Mouse (Mus musculus): ENCODE measurements at regions not wholly inside any gene's neighbourhood (a gene's known extent, or its start where the extent isn't known, plus 50 kb on each side); places are given as distances from the start of the nearest gene placed in this dataset.

GRCm38 (mm10) chr6:35378851-35379250, 52.9 kb upstream of the Fam180a start:
- 0 out of 2 replicates have a peak, but pooled peaks cover 3% of the 10 kb centered on the region for H3K27me3 ChIP-seq
- H3K9me3 ChIP-seq, result no peaks in the 10 kb centered on the region
- ATAC-seq (ENCODE audit: low FRiP score), result no peak
- H3K4me2 ChIP-seq, result no peak overlapping the region
- H3K36me3 ChIP-seq (replicated peaks), result no peaks in the 10 kb centered on the region
- no peak overlapping the region for H3K9ac ChIP-seq
- H3K27ac ChIP-seq, result no peak overlapping the region
- WGBS, result 96% methylated on average over 6 of the region's 6 CpGs
- no peak overlapping the region for H3K4me3 ChIP-seq (replicated peaks)
- peaks cover 3% of the 10 kb centered on the region; the same call in 1 of the 2 replicates for H3K4me1 ChIP-seq

- H3K4me2 ChIP-seq, result no peak overlapping the region
- ATAC-seq (ENCODE audit: low FRiP score), result no peak
- H3K27ac ChIP-seq, result no peak overlapping the region
- H3K9ac ChIP-seq, result no peak overlapping the region
- peaks cover 3% of the 10 kb centered on the region; the same call in 1 of the 2 replicates for H3K4me1 ChIP-seq
- no peaks in the 10 kb centered on the region for H3K9me3 ChIP-seq
- H3K36me3 ChIP-seq (replicated peaks), result no peaks in the 10 kb centered on the region
- WGBS, result 91% methylated on average over 3 of the region's 3 CpGs
- 0 out of 2 replicates have a peak, but pooled peaks cover 3% of the 10 kb centered on the region for H3K27me3 ChIP-seq
- H3K4me3 ChIP-seq (replicated peaks), result no peak overlapping the region
Measured at GRCm38 (mm10) chr6:35377535-35377934, 51.6 kb upstream of the Fam180a start.

GRCm38 (mm10) chr6:35376526-35376925, 50.6 kb upstream of the Fam180a start:
- no peaks in the 10 kb centered on the region for H3K36me3 ChIP-seq (replicated peaks)
- no peak for ATAC-seq (ENCODE audit: low FRiP score)

More at GRCm38 (mm10) chr6:35376526-35376925, 50.6 kb upstream of the Fam180a start:
- peaks cover 3% of the 10 kb centered on the region; the same call in 1 of the 2 replicates for H3K4me1 ChIP-seq
- H3K9me3 ChIP-seq, result no peaks in the 10 kb centered on the region
- H3K4me2 ChIP-seq, result no peak overlapping the region
- H3K9ac ChIP-seq, result no peak overlapping the region
- WGBS, result 83% methylated on average over 9 of the region's 9 CpGs
- H3K27ac ChIP-seq, result no peak overlapping the region
- H3K27me3 ChIP-seq, result 0 out of 2 replicates have a peak, but pooled peaks cover 2% of the 10 kb centered on the region
- no peak overlapping the region for H3K4me3 ChIP-seq (replicated peaks)

Measured in forebrain, embryonic 12.5 days (tissue).